Mouse (Mus musculus) 3T3-L1 (cell line): ENCODE measurements around the gene Osbpl2.

ENCODE experiments used
- DNase-seq: peaks from one replicate; pipeline ENCODE4 v3.0.0-alpha.2; 2015; ENCODE audit warnings: low read depth, low spot score

Osbpl2 gene

GRCm38 (mm10) chr2:180200681-180201080 is 81.6 kb downstream of the Osbpl2 start:
- no peak for DNase-seq

- DNase-seq = no peak
Measured at GRCm38 (mm10) chr2:180201303-180201702, 82.2 kb downstream of the Osbpl2 start.

- no peak for DNase-seq
Measured at GRCm38 (mm10) chr2:180202263-180202662, 83.2 kb downstream of the Osbpl2 start.

GRCm38 (mm10) chr2:180202805-180203204 is 83.7 kb downstream of the Osbpl2 start:
- DNase-seq = no peak

- DNase-seq = no peak
Measured at GRCm38 (mm10) chr2:180204501-180204900, 85.4 kb downstream of the Osbpl2 start.

GRCm38 (mm10) chr2:180205083-180205955 is 86.2 kb downstream of the Osbpl2 start:
- no peak for DNase-seq

GRCm38 (mm10) chr2:180205956-180206280 is 86.8 kb downstream of the Osbpl2 start:
- DNase-seq = no peak

- no peak for DNase-seq
Measured at GRCm38 (mm10) chr2:180207840-180208239, 88.7 kb downstream of the Osbpl2 start.

- DNase-seq = no peak
Measured at GRCm38 (mm10) chr2:180208976-180209375, 89.9 kb downstream of the Osbpl2 start.

GRCm38 (mm10) chr2:180212255-180212654 is 93.1 kb downstream of the Osbpl2 start:
- DNase-seq = no peak
